Mouse (Mus musculus) urinary bladder, postnatal 10 days (tissue): ENCODE measurements around the gene Gng13.
"Not testable (repeated sequence)": the region's sequence is repeated elsewhere in the genome, so short reads cannot be mapped to it uniquely, and the experiment has no call there.

Experiments
- DNase-seq: peaks from one replicate; pipeline ENCODE4 v3.0.0; 2022; ENCODE audit warnings: low spot score

Gene Gng13

DNA sequence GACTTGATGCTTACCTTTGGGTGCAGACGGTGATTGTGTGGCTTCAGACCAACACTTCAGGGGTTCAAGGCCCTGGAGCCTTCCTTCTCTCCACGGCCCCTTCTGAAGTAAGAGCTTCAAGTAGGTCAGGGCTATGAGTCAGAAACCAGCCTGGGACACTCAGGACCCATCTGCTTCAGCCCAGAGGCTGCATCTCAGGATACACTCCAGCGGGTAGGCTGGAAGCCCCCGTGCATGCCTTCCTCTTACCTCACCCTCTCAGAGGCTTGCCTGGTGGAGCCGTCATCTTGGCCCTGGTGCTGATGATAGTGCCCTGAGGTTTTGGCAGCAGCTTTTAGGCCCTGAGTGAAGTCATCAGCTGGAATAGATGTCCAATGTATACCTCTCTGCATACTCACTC, 18.3 kb downstream of the Gng13 start:
- no peak for DNase-seq

DNA sequence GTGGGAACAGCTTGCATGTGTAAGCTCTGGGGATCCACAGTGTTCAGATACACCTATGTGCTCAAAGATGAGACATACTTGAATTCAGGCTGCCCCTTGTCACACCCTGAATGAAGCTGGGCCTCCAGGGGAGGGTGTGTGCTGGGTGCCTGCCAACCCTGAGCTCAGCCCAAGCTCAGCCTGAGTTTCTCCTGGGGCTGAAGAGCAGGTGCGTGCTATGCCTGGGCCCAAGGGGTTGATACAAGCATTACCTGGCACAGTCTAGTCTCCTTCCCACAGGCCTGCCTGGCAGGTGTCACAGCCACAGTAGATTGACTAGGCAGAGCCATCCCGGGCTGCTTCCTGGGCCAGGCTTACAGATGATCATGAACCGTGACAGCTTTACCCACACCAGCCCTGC, 18.8 kb downstream of the Gng13 start, which contains the start of gene Mslnl:
Gene Mslnl, plus strand, starts transcription at position 298 of the 400 bp plus-strand sequence.
- no peak for DNase-seq

DNA sequence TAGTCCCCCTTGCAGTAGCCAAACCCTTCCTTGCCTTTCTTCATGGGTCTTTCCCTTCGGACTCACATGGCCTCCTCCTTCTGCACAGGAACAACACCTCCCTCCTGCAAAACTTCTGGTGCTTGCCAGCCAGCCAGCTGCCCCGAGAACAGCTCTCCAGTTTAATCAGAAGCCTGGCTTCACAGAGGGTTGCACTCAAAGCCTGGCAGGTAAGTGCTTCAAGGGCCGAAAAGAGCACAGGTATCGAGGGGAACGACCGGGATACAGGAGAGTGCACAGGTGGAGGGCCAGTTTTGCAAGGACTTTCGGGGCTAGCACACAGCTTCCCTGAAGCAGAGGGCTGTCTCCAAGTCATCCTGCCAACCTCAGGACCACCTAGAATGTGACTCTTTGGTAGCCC, 21.9 kb downstream of the Gng13 start:
- DNase-seq = no peak

DNA sequence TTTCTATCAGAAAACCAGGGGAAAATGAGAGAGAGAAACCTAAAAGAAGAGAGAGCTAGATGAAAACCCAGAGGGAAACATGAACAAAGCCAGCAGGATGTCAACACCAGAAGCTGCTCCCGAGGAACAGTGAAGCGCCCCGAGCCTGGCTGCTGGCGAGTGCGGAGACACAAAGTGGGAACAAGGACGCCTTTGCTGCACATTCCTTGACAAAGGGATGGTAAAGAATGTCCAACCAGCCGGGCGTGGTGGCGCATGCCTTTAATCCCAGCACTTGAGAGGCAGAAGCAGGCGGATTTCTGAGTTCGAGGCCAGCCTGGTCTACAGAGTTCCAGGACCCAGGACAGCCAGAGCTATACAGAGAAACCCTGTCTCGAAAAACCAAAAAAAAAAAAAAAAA, 24.5 kb downstream of the Gng13 start:
- not testable (repeated sequence) for DNase-seq

DNA sequence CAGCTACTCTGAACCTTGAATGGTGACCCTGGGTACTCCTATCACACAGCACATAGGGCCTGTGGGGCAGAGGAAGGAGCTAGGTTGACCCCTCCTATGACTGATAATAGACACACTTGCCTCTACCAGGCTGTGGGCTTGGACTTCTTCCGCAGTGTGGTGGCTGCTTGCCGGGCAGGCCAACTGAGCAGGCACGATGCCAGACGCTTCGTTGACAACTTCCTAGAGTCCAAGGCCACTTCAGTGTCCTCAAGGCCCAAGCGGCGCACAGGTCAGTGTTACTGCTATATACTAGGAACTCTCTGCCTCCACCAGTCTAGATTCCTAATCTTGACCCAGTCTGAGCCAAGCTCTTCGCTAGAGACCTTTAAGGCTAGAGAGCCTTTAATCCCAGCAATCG, 26.9 kb downstream of the Gng13 start:
- DNase-seq = no peak

DNA sequence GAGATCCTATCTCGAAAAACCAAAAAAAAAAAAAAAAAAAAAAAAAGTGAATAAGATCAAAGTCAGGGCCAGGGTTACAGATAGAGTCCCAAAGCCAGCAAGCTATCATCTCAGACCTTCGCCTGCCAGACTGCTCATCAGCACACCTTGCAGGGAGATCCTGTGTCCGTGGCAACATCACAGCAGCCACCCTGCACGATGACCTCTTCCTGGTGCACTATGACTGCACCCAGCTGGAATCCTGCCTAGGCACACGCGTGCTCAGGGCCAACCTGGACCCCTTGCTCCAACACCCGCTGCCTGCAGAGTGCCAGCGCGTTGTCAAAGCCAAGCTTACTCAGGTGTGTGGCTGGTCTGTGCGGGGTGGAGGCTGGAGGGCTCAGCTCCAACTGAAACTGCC, 27.3 kb downstream of the Gng13 start:
- no peak for DNase-seq

DNA sequence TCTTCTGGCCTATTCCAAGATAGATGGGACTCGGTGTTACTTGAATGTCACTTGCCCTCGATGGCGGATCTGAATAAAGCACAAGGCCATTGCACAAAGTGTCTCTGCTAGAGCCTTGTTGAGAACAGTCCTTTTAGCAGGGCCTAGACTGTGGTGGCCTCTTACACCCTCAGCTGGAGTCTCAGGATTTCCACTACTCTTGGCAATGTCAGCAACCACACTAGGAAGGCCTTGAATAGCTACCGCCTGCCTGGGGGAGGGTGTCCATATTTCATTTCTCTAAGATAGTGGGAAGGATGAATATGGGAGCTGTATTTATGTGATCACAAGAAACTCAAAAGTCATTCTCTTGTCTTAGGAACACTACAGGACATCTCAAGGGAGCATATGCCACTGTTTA, 31.3 kb downstream of the Gng13 start:
- no peak for DNase-seq

DNA sequence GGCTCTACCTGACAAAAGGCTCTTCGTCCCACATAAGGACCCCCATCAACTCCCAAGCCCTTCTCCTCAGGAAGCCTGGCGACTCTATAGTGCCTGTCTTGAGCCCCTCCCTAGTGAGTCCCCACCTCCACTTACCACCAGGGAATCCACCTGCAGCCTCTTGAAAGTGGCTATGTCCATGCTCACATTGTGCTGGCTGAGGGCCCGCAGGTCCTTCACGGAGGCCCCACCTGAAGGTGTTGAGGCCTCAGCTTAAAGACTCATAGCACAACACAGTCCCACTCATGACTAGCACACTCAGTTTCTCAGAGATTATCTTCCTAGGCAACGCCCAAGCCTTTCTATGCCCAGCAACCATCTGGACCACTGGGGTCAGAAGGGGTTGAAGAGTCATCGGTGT, 32.3 kb downstream of the Gng13 start:
- no peak for DNase-seq

DNA sequence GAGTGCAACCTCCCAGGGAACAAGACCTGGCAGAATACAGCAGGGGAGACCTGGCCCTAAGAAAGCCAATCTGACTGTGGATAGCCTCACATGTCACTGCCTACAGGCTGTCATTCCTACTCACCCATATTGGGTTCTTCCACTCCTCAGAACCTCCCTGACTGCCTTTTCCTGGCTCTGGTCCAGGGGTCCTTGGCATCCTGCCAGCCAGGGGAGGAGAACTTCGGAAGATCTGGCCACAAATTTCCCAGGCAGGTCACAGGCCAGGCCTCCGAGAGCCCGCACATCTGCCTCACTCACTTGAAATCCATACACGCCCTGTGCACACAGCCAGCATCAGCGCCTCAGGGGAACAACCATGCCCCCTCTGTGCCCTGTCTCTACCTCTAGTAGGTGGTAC, 34.5 kb downstream of the Gng13 start:
- DNase-seq = no peak

DNA sequence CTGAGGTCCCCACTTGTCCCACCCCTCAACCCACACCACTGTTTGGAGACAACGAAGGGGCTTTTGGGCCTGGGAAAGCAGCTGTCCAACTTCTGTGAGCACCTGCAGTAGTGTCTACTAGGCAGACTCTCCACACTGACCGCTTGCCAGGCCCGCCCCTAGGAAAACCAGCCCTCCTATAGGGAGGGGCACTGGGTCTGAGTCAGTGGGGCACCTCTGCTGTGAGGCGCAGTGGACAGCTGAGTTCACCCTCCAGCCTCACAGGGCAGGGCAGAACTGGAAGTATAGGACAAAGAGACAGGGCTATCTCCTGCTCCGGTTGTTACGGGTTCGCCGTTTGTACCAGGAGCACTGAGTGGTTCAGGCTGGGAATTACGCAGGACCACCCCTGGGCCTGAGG, 37.3 kb downstream of the Gng13 start, which contains the start of gene Msln:
Gene Msln, minus strand, starts transcription at position 138 of the 400 bp plus-strand sequence.
- no peak for DNase-seq

DNA sequence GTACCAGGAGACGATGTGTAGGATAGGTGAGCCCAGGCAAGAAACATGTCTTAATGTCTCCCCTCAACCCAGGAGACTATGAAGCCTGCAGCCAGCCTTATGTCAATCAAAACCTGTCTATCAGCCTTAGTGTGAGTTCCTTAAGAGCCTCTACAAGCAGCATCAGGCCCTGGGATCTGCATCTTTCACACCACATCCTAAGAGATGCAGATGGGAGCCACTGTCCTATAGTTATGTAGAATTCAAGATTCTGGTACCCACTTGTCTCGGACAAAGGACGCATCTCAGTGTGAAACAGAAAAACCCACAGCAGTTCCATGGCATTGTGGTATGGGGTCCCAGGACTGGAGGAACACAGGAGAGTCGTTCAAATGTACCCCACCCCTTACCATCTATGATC, 38.1 kb downstream of the Gng13 start:
- no peak for DNase-seq

DNA sequence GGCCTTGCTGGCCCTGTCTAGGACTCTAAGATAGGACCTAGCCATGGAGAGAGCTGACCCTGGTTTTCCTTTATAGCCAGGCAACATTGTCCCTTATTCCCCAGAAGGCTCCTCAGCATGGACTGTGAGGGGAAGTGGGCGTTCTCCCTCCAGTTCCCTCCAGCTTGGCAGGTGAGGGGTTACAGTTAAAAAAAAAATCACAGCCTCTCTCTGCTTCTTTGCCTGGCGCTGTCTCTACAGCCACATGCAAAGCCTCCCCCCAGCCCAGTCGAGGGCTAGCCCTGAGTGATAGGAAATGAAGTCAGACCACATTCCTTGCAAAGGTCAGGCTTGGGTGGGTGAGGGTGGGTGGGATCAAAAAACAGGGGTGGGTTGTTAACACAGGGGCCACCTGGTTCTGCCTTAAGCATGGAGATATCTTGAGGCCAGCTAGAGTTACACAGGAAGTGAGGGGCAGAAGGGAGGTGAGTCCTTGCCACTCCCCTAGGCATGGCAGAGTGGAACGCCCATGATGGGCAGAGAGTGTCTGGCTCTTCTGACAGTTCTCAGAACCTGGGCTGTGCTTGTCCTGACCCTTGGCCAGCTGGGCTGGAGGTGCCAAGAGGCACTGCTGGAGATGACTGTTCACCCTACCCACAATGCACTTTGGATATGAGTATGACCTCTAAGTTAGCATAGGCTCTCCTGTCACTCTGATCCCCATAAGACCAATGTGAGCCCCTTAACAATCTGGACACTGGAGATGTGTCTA, 38.8 kb downstream of the Gng13 start:
- DNase-seq = no peak

DNA sequence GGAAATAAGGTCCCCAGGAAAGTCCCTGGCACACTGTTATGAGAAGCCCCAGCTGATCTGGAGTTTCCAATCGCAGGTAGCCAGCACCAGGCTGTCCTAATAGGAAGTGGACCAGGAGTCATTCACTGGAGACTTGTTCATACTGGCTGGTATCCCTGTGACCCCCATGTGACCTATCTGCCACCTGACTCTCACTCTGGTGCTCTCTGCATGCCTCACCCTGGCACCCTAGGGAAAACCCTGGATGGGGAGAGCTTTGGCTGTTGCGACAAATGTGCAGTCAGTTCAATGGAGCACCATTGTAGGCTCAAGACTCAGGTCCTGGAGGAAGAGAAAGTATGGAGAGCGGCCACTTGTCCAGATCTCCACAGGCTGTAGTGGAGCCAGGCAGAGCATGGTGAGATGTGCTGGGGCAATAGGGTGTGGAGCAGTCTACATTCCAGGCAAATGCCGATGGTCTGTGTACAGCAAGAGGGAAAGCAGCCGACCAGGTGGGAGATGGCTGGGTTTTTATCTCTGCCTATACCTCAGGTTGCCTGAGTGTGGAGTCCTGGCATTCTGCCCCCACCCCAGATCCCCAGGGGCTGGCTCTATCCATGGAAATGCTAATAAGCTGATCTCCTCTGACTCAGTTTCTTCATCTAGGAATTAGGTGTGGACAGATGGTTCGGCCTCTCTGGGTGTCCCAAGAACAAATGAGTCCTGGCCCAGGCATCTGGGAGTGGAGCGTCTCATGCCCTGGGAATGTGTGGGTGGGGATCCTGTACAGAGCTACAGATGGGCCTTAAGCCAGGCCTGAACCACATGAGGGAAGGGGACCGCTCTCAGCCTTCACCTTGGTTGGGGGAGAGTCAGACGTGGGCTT, 39.6 kb downstream of the Gng13 start:
- DNase-seq = no peak

DNA sequence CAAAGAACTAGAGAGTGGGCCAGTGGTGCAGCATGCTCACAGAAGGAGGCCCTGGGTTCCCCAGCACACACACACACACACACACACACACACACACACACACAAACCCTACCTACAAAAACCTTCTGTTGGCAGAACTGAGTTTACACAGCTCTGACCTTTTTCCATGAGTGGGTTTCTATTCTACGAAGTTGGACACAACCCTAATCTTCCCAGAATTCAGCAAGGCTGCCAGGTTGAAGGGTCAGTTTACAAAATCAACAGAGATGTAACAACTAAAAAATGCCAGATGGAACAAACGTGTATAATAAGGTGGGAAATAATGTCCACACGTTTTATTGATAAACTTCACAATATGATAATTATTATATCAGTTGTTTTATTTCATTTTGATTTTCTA, 40.7 kb downstream of the Gng13 start:
- DNase-seq = no peak

DNA sequence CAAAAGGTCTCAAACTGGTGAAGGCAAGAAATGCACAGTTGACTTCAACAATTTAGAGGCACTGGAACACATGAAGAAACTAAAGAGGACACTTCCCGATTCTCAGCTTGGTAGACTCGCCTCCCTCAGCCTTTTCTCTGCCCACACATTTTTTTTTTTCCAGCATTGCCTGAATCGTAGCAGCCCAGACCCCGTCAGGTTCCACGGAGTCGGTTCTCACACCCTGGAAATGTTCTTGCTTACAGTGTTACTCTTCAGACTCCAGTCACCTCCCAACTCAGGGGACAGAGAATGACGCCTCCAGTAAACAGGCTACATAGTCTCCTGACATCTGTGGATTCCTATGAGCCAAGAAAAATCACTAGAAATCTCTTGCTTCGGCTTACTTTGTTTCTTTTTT, 43.2 kb downstream of the Gng13 start:
- no peak for DNase-seq

DNA sequence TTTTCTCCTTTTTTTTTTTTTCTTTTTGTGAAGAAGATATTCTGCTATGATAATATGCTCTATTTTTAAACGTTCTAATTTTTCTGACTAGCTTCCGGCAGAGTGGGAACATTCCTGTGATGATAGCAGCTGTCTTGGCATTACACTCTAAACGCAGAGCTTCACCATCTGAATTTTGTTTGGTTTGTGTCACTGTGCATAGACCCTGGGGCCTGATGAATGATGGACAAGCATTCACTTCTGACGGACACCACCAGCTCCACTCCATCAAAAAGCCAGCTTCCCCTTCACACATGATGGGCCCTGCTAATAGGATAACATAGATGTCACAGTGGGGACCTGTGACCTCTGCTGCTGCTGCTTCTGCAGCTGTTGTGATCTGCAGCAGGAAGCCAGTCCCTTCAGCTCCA, 44.6 kb downstream of the Gng13 start:
- DNase-seq = no peak

DNA sequence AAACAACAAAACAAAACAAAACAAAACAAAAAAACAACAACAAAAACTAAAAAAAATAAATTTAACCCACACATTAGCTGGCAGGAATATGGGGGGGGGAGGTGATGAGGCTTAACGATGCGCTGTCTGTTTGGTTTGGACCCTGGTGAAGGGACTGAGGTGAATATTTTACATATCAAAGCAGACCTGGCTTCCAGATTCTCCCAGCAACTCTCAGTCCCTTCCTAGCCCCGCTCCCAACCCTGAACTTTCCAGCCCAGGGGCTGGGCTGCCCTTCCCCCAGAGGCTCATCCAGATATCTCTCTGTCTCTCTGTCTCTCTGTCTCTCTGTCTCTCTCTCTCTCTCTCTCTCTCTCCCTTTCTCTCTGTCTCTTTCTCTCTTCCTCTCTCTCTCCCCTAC, 45.6 kb downstream of the Gng13 start:
- no peak for DNase-seq

DNA sequence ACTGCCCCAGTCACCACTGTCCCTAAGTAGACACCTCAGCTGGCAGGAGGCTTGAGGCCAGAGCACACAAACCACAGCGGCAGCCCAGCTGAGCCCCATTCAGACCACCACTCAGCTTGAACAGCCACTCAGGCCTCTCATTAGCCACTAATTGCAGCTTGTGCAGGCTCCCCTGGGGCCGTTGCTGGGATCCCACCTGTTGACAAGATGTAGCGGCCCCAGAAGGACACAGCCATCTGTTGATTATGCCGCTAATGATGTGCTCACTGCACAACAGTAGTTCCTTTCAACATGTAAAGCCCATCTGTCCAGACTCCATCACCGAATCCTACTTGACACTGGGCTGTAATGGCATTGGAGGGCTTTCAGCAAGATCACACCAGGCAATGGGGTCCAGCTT, 48.9 kb downstream of the Gng13 start:
- no peak for DNase-seq
